Mouse (Mus musculus): Measurements from ENCODE around the gene Gm20388.
A peak's percentile ranks its signal among the peaks of the same experiment; 100 is the strongest.

GRCm38 (mm10) chr8:123653308-123653993 lies 3742.8 kb downstream of the Gm20388 start, which contains the start of gene Rhou:
- TF ChIP-seq CTCF (IDR thresholded peaks at IDR 0.05; ENCODE audit: low read depth) (peak; percentile 65), EP300 (IDR thresholded peaks at IDR 0.05; ENCODE audit: low read depth) (no peak)

Measured in liver, embryonic 14.5 days (tissue).